In genomic region chr9:45815113-45815512, GRCm38 (mm10) we compare ENCODE assay signal across 8 mouse cellular contexts. TPM values are rescaled to one million over a fixed set of nuclear protein-coding genes. Genes with fewer than 3 reads are reported as not detected.
DNase-seq lines count a peak whose midpoint lies in the region; ATAC-seq and TF ChIP-seq lines count a peak whose summit lies in the region.
"Had no signal": no experiment of that assay in that cellular context is flagged by ENCODE, and none has a peak within 500 bp of the region (broad histone marks: within the 10 kb centered on the region; RNA-seq: fewer than 3 reads in every experiment).

No protein-coding gene starts in this region.

- 57% methylated on average over 9 of the region's 9 CpGs for WGBS in hindbrain, postnatal 0 days
- 41% methylated on average over 9 of the region's 9 CpGs for WGBS in olfactory bulb, adult 2 months

- H3K27me3 ChIP-seq in hindbrain, postnatal 0 days (ENCODE audit: insufficient read depth, low read length), result no peaks in the 10 kb centered on the region

- H3K36me3 ChIP-seq in hindbrain, postnatal 0 days (ENCODE audit: insufficient read depth, low read length), result peaks cover 6% of the 10 kb centered on the region; the same call in 1 of the 2 replicates

- no peak for TF ChIP-seq POLR2A in olfactory bulb, adult 2 months (IDR thresholded peaks at IDR 0.05; ENCODE audit: insufficient read depth, low read depth, low read length)

- H3K27ac ChIP-seq in hindbrain, postnatal 0 days, result peak overlapping the region; percentile 43; the same call in 1 of the 2 replicates
- 0 out of 2 replicates have a peak overlapping the region, but pooled peaks have one; percentile 7 for H3K27ac ChIP-seq in olfactory bulb, adult 2 months (ENCODE audit: insufficient read depth, low read depth, low read length)

- H3K4me2 ChIP-seq in hindbrain, postnatal 0 days (ENCODE audit: low read depth, low read length), result no peak overlapping the region

- H3K9me3 ChIP-seq in hindbrain, postnatal 0 days (ENCODE audit: low read length), result no peaks in the 10 kb centered on the region

- no peak for TF ChIP-seq CTCF in hindbrain, postnatal 0 days (IDR thresholded peaks at IDR 0.05; ENCODE audit: low read depth)
- TF ChIP-seq CTCF in olfactory bulb, adult 2 months (IDR thresholded peaks at IDR 0.05; ENCODE audit: insufficient read depth, low read depth, low read length), result no peak

- ATAC-seq in hindbrain, postnatal 0 days, result peak; percentile 38; the same call in 1 of the 2 replicates

- H3K4me1 ChIP-seq in hindbrain, postnatal 0 days (ENCODE audit: insufficient read depth, low read length), result no peaks in the 10 kb centered on the region
- peaks cover 7% of the 10 kb centered on the region for H3K4me1 ChIP-seq in olfactory bulb, adult 2 months (ENCODE audit: control insufficient read depth, insufficient read depth, low read length)

- no peak overlapping the region for H3K9ac ChIP-seq in hindbrain, postnatal 0 days (replicated peaks; ENCODE audit: low read length)

- H3K4me3 ChIP-seq in hindbrain, postnatal 0 days (ENCODE audit: low read length), result no peak overlapping the region
- no peak overlapping the region for H3K4me3 ChIP-seq in olfactory bulb, adult 2 months (ENCODE audit: insufficient read depth, low read depth, low read length)

- DNase-seq in layer of hippocampus, adult 11-12 months (ENCODE audit: low spot score), result peak; percentile 34
- no peak for DNase-seq in layer of hippocampus, postnatal 25 days (ENCODE audit: extremely low spot score in 1 of 2, low spot score in 1 of 2)
- peak; percentile 63 to 64 for DNase-seq in cerebellum, postnatal 14 days
- peak; percentile 54 for DNase-seq in hindbrain, postnatal 0 days (ENCODE audit: low spot score)
- no peak for DNase-seq in retina, postnatal 1 day
- DNase-seq in urinary bladder, postnatal 4 days (ENCODE audit: low spot score in 2 of 2), result no peak
- DNase-seq: heart, adult 11 months had no signal

RNA-seq across cellular contexts. Expression of gene Cep164, which starts 13.4 kb away (rescaled TPM):
- total RNA-seq in layer of hippocampus, postnatal 25 days (2021), result 10 to 100 TPM in 1 of 2 experiments, 1 to 10 TPM in 1; 9.0 to 14.8 TPM
- total RNA-seq in hindbrain, postnatal 0 days (2014; rRNA removed), result 13.7 and 24.6 TPM in 2 replicates
- 14.2 and 14.3 TPM in 2 replicates for polyA plus RNA-seq in hindbrain, postnatal 0 days (2015; fragmentation: Nextera tagmentation; extraction: Ambion mirVana)
- not detected in 2 replicates for polyA plus RNA-seq in olfactory bulb, adult 2 months (2012; ENCODE audit: insufficient read depth, insufficient read length, low replicate concordance, missing spikeins)

RNA-seq across cellular contexts. Expression of gene Bace1, which starts 23.3 kb away (rescaled TPM):
- total RNA-seq in layer of hippocampus, postnatal 25 days (2021), result 100 to 1,000 TPM in 1 of 2 experiments, 10 to 100 TPM in 1; 95.4 to 107 TPM
- 77.0 and 92.0 TPM in 2 replicates for total RNA-seq in hindbrain, postnatal 0 days (2014; rRNA removed)
- 39.3 TPM in 2 replicates for polyA plus RNA-seq in hindbrain, postnatal 0 days (2015; fragmentation: Nextera tagmentation; extraction: Ambion mirVana)
- not detected in 2 replicates for polyA plus RNA-seq in olfactory bulb, adult 2 months (2012; ENCODE audit: insufficient read depth, insufficient read length, low replicate concordance, missing spikeins)

Comparison
In these comparisons a context has a peak if more than half of its experiments do, and no peak if none do; other contexts are left out.
1. DNase-seq: peak in layer of hippocampus, adult 11-12 months (single experiment), cerebellum, postnatal 14 days (2 of 2) and hindbrain, postnatal 0 days (single experiment); none in layer of hippocampus, postnatal 25 days (0 of 2), retina, postnatal 1 day (single experiment) and urinary bladder, postnatal 4 days (0 of 2).